Mouse (Mus musculus): ENCODE data around the gene Pcif1.
A peak's percentile ranks its signal among the peaks of the same experiment; 100 is the strongest.

Gene Pcif1

DNA sequence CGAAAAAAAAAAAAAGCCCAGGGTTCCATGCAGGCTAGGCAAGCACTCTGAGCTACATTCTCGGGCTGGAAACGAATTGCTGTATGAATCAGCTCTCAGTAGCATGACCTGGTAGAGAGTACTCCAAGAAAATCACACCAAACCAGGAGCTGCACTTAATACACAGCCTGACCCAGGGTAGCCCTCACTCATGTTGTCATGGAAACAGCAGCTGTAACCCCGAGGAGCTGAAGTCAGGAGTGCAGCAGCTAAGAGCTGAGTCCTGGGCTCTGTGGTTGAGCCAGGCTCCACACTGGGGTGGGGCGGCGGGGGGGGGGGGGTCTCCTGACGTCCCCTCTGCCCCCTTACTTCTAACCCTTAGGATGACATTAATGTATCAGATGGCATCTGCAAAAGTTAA, 42.9 kb downstream of the Pcif1 start:
- DNase-seq (ENCODE audit: low spot score): no peak

- no peak for DNase-seq (ENCODE audit: low spot score)
These were observed 44.2 kb downstream of the Pcif1 start for GRCm38 (mm10) chr2:164923291-164923690.

DNA sequence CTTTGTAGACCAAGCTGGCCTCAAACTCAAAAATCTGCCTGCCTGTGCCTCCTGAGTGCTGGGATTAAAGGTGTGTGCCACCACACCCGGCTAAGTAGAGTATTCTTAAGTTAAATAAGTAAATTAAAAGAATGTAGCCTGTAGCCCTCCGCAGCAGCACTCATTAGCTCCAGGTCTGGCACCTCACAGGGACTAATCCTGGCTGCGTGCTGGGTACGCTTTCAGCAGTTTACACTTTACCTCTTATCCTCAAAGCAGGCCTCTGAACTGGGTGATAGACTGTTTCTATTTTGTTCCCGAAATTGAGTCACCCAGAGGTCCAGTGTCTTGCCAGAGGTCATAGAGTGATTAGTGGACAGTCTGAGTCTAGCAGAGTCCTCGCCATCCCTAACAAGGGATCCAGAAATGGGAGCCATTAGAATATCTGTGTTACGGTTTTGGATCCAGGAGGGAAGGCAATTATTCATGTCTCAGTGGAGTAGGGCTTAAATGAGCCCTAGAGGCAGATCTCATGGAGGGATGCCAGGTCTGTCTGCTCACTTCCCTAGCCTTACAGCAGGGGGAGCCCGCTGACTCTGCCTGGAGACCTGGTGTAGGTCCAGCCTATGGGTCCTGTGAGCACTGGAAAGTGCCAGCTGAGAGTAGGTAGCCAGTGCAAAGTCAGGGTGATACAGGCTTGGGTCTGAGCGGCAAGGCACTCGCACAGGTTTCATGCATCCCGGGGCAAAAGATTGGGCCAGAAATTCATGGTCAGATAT, 45.2 kb downstream of the Pcif1 start:
- peak; percentile 91 for DNase-seq (ENCODE audit: low spot score)

GRCm38 (mm10) chr2:164930706-164931581, 51.8 kb downstream of the Pcif1 start:
- no peak for DNase-seq (ENCODE audit: low spot score)

DNA sequence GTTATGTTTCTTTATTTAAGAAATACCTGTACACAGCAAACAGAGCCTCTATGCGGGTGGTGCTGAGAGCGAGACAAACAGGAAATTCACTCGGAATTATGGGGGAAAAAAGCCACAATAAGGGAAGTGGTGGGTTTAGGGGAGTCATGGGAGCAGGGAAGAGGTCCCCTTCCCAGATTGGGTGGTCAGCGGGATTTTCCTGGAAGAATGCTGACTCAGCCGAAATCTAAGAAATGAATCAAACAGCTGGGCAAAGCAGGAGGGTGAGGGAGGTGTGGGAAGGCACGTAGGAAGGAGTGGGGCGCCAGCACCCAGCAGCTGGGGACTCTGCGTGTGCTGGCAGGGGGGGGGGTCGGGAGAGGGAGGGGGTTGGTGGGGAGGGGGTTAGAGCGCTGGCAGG, 54.4 kb downstream of the Pcif1 start:
- no peak for DNase-seq (ENCODE audit: low spot score)

- DNase-seq (ENCODE audit: low spot score): no peak
These were observed 56.9 kb downstream of the Pcif1 start for GRCm38 (mm10) chr2:164935991-164936390.

- peak; percentile 66 for DNase-seq (ENCODE audit: low spot score)
These were observed 59.3 kb downstream of the Pcif1 start for GRCm38 (mm10) chr2:164938146-164939091.

DNA sequence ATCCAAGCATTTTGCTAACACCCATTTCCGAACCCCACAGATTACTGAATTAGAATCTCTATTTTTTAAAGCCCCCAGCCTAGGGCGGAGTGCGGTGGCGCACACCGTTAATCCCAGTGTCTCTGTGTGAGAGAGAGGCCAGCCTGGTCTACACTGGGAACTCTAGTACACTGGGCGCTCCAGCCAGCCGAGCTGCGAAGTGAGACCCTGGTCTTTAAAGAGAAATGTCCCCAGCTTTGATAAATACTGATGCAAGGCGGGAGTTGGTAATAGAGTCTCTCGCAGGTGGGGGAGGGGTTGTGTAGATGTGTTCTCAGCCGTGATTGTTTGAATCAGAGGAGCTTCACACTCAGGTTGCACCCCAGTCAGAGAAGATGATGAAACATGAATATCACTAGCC, 60.0 kb downstream of the Pcif1 start:
- no peak for DNase-seq (ENCODE audit: low spot score)

DNA sequence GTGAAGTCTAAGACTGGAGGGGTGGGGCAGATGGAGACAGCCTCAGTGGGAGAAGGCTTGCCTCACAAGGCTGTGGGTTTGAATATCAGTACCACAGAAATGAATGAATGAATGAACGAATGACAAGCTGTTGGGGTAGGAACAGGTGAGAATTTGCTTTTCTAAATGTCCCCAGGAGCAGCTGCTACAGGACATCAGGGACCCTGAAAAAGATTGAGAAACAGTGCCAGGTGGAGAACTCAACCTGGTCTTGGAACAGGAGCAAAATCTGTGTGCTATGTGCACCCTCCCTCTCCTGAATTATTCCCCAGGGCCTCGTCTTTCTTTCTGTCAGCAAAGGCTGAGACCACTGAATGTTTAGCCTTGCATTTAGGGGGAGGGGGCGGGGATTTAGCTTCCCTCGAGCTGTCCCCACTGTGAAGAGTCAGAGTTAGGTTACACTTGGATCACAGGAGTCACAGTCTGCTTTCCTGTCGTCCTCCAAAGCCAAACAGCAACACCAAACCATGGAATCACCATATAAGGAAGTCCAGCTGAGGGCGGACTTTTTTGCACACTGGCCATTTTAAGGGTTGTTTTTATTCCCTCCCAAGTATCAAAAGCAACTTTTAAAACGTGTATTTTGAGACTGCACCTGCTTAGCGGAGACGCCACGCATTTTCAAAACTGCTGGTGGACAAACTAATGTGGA, 61.2 kb downstream of the Pcif1 start, which contains the start of gene Mmp9:
Gene Mmp9, plus strand, starts transcription at position 641 of the 691 bp plus-strand sequence.
- no peak for DNase-seq (ENCODE audit: low spot score)

GRCm38 (mm10) chr2:164942692-164943290, 63.7 kb downstream of the Pcif1 start:
- DNase-seq (ENCODE audit: low spot score): no peak
